Mouse (Mus musculus) CH12.LX (cell line): ENCODE results near the gene Abcb1b.

Experiments
- CTCF ChIP-seq, 2 experiments: IDR thresholded peaks in 1 of 2; conservative IDR thresholded peaks in 1 of 2; 2 replicates each; pipeline ENCODE4 v1.5.1; 2011 to 2012; ENCODE audit warnings: low read depth in 2 of 2, low read length in 2 of 2, improper control_type of control experiment in 1 of 2, inconsistent platforms in 1 of 2, mild to moderate bottlenecking in 1 of 2, moderate library complexity in 1 of 2
- EP300 ChIP-seq: IDR thresholded peaks from 2 replicates; pipeline ENCODE4 v1.6.1; 2011; ENCODE audit warnings: low read length, improper control_type of control experiment
- POLR2AphosphoS2 ChIP-seq: IDR thresholded peaks from 2 replicates; pipeline ENCODE4 v1.6.1; 2011; ENCODE audit warnings: low read depth, low read length, improper control_type of control experiment
- USF2 ChIP-seq: conservative IDR thresholded peaks from 2 replicates; pipeline ENCODE4 v1.6.1; 2011; ENCODE audit warnings: low read depth, low read length, improper control_type of control experiment

GRCm38 (mm10) chr5:8901001-8901400 lies 103.1 kb downstream of the Abcb1b start:
- TF ChIP-seq CTCF (conservative IDR thresholded peaks at IDR 0.05 in 1 of 2, IDR thresholded peaks at IDR 0.05 in 1 of 2; ENCODE audit: low read depth in 2 of 2, low read length in 2 of 2) = no peak
- TF ChIP-seq USF2 = no peak
- no peak for TF ChIP-seq POLR2AphosphoS2
- no peak for TF ChIP-seq EP300
